Mouse (Mus musculus) embryonic facial prominence, embryonic 11.5 days (tissue): ENCODE measurements around the gene Sparc. TPM values are rescaled to one million over a fixed set of nuclear protein-coding genes. Genes with fewer than 3 reads are reported as not detected.
A peak's percentile ranks its signal among the peaks of the same experiment; 100 is the strongest.

Experiments used
- ATAC-seq: fragments of 200-750 bp; cut with Nextera tagmentation; replicated peaks from 2 replicates; pipeline ENCODE4 v1.8.0; 2017; ENCODE audit warnings: low read depth; ENCODE audit not compliant: insufficient number of reproducible peaks, low FRiP score, low TSS enrichment
- DNase-seq: peaks from one replicate; pipeline ENCODE4 v3.0.0-alpha.2; 2015; ENCODE audit warnings: low spot score
- H3K27ac ChIP-seq: fragments of 300-500 bp; sonication (generic); replicated peaks from 2 replicates; pipeline ENCODE4 v1.5.1; 2014; ENCODE audit warnings: mild to moderate bottlenecking, low read depth, low read length, control low read depth
- H3K27me3 ChIP-seq: fragments of 300-500 bp; sonication (generic); 2 replicates; pipeline ENCODE4 v1.6.1; 2014; ENCODE audit warnings: mild to moderate bottlenecking, low read length, moderate library complexity, mixed read lengths; ENCODE audit not compliant: control insufficient read depth, insufficient read depth
- H3K36me3 ChIP-seq: fragments of 300-500 bp; sonication (generic); replicated peaks from 2 replicates; pipeline ENCODE4 v1.6.1; 2014; ENCODE audit warnings: low read depth, mild to moderate bottlenecking, low read length, moderate library complexity, mixed read lengths; ENCODE audit not compliant: control insufficient read depth, insufficient read depth
- H3K4me1 ChIP-seq: fragments of 300-500 bp; sonication (generic); 2 replicates; pipeline ENCODE4 v1.6.1; 2014; ENCODE audit warnings: low read length, mixed read lengths; ENCODE audit not compliant: control insufficient read depth, insufficient read depth
- H3K4me2 ChIP-seq: fragments of 300-500 bp; sonication (generic); 2 replicates; pipeline ENCODE4 v1.6.1; 2014; ENCODE audit warnings: low read depth, mild to moderate bottlenecking, control low read depth, low read length, moderate library complexity
- H3K4me3 ChIP-seq: fragments of 300-500 bp; sonication (generic); 2 replicates; pipeline ENCODE4 v1.5.1; 2014; ENCODE audit warnings: low read depth, low read length, control low read depth
- H3K9ac ChIP-seq: fragments of 300-500 bp; sonication (generic); replicated peaks from 2 replicates; pipeline ENCODE4 v1.6.1; 2014; ENCODE audit warnings: mild to moderate bottlenecking, control low read depth, low read length
- H3K9me3 ChIP-seq: fragments of 300-500 bp; sonication (generic); replicated peaks from 2 replicates; pipeline ENCODE4 v1.6.1; 2016; ENCODE audit warnings: mild to moderate bottlenecking, low read length, inconsistent platforms, mixed read lengths; ENCODE audit not compliant: control insufficient read depth
- WGBS: fragments of 180-500 bp; shearing (Covaris S2); extraction: QIAGEN DNeasy Blood & Tissue Kit; methylation state at CpG from one replicate; pipeline ENCODE4 v1.1.7; 2014; 5-methylcytosine and 5-hydroxymethylcytosine counted together
- polyA plus RNA-seq: library from polyadenylated mRNA; unstranded; fragments of >200 nt; fragmentation: Nextera tagmentation; extraction: Ambion mirVana; gene quantifications from 2 replicates; pipeline ENCODE4 v1.2.1, GENCODE M21; 2014

Sparc gene
- polyA plus RNA-seq, 1 experiment from 2014 or later = 423 TPM

- WGBS = 59% methylated on average over 6 of the region's 6 CpGs
- ATAC-seq (no peak), DNase-seq (no peak)
- H3K27ac ChIP-seq = no peak overlapping the region
- H3K4me3 ChIP-seq = no peak overlapping the region
- no peaks in the 10 kb centered on the region for H3K4me1 ChIP-seq
- H3K36me3 ChIP-seq = no peaks in the 10 kb centered on the region
- H3K9ac ChIP-seq = no peak overlapping the region
- no peaks in the 10 kb centered on the region for H3K9me3 ChIP-seq
- no peaks in the 10 kb centered on the region for H3K27me3 ChIP-seq
- H3K4me2 ChIP-seq = no peak overlapping the region
Observed at GRCm38 (mm10) chr11:55369093-55369471, 53.9 kb downstream of the Sparc start.

GRCm38 (mm10) chr11:55368388-55369092 lies 54.4 kb downstream of the Sparc start:
- 59% methylated on average over 4 of the region's 4 CpGs for WGBS
- H3K9me3 ChIP-seq = no peaks in the 10 kb centered on the region
- H3K36me3 ChIP-seq = no peaks in the 10 kb centered on the region
- no peak overlapping the region for H3K4me2 ChIP-seq
- H3K4me1 ChIP-seq = no peaks in the 10 kb centered on the region
- H3K27ac ChIP-seq = no peak overlapping the region
- H3K4me3 ChIP-seq = no peak overlapping the region
- ATAC-seq (no peak), DNase-seq (no peak)
- H3K27me3 ChIP-seq = no peaks in the 10 kb centered on the region
- H3K9ac ChIP-seq = no peak overlapping the region

GRCm38 (mm10) chr11:55367783-55368182 lies 55.2 kb downstream of the Sparc start:
- Histone ChIP-seq H3K9me3 (no peaks in the 10 kb centered on the region), H3K27me3 (no peaks in the 10 kb centered on the region), H3K4me1 (no peaks in the 10 kb centered on the region), H3K36me3 (no peaks in the 10 kb centered on the region), H3K4me2 (no peak overlapping the region), H3K9ac (no peak overlapping the region), H3K4me3 (no peak overlapping the region), H3K27ac (no peak overlapping the region)
- WGBS = 63% methylated on average over 10 of the region's 10 CpGs
- no peak for ATAC-seq
- DNase-seq = no peak

GRCm38 (mm10) chr11:55365840-55366239 lies 57.1 kb downstream of the Sparc start:
- Histone ChIP-seq H3K9me3 (no peaks in the 10 kb centered on the region), H3K27ac (no peak overlapping the region), H3K4me2 (no peak overlapping the region), H3K9ac (no peak overlapping the region), H3K27me3 (no peaks in the 10 kb centered on the region), H3K4me3 (no peak overlapping the region), H3K4me1 (no peaks in the 10 kb centered on the region), H3K36me3 (no peaks in the 10 kb centered on the region)
- DNase-seq = no peak
- ATAC-seq = no peak
- 73% methylated on average over 5 of the region's 5 CpGs for WGBS

GRCm38 (mm10) chr11:55365242-55365641 lies 57.7 kb downstream of the Sparc start:
- ATAC-seq = no peak
- DNase-seq = peak; percentile 20
- 35% methylated on average over 4 of the region's 4 CpGs for WGBS
- H3K4me3 ChIP-seq = no peak overlapping the region
- H3K4me2 ChIP-seq = no peak overlapping the region
- H3K27ac ChIP-seq = no peak overlapping the region
- H3K9me3 ChIP-seq = no peaks in the 10 kb centered on the region
- no peaks in the 10 kb centered on the region for H3K4me1 ChIP-seq
- H3K27me3 ChIP-seq = no peaks in the 10 kb centered on the region
- no peaks in the 10 kb centered on the region for H3K36me3 ChIP-seq
- H3K9ac ChIP-seq = no peak overlapping the region

GRCm38 (mm10) chr11:55364662-55365061 lies 58.3 kb downstream of the Sparc start:
- WGBS = 86% methylated on average over 3 of the region's 3 CpGs
- H3K4me3 ChIP-seq = no peak overlapping the region
- H3K4me2 ChIP-seq = no peak overlapping the region
- DNase-seq (no peak), ATAC-seq (no peak)
- no peak overlapping the region for H3K27ac ChIP-seq
- H3K4me1 ChIP-seq = no peaks in the 10 kb centered on the region
- no peak overlapping the region for H3K9ac ChIP-seq
- no peaks in the 10 kb centered on the region for H3K9me3 ChIP-seq
- no peaks in the 10 kb centered on the region for H3K27me3 ChIP-seq
- H3K36me3 ChIP-seq = no peaks in the 10 kb centered on the region

- no peak for DNase-seq
- no peak overlapping the region for H3K9ac ChIP-seq
- no peaks in the 10 kb centered on the region for H3K9me3 ChIP-seq
- no peak overlapping the region for H3K4me2 ChIP-seq
- 74% methylated on average over 15 of the region's 15 CpGs for WGBS
- no peaks in the 10 kb centered on the region for H3K36me3 ChIP-seq
- H3K27me3 ChIP-seq = no peaks in the 10 kb centered on the region
- H3K27ac ChIP-seq = no peak overlapping the region
- no peak overlapping the region for H3K4me3 ChIP-seq
- no peak for ATAC-seq
- no peaks in the 10 kb centered on the region for H3K4me1 ChIP-seq
Observed at GRCm38 (mm10) chr11:55358094-55358783, 64.7 kb downstream of the Sparc start.

- WGBS = 92% methylated on average over 2 of the region's 2 CpGs
- Histone ChIP-seq H3K4me3 (no peak overlapping the region), H3K9ac (no peak overlapping the region), H3K4me2 (no peak overlapping the region), H3K27ac (no peak overlapping the region), H3K4me1 (no peaks in the 10 kb centered on the region), H3K36me3 (no peaks in the 10 kb centered on the region), H3K9me3 (no peaks in the 10 kb centered on the region), H3K27me3 (no peaks in the 10 kb centered on the region)
- ATAC-seq (no peak), DNase-seq (no peak)
Observed at GRCm38 (mm10) chr11:55356846-55357245, 66.1 kb downstream of the Sparc start.
